Mouse (Mus musculus) forebrain, postnatal 0 days (tissue): ENCODE results near the gene Ccdc78. TPM values are rescaled to one million over a fixed set of nuclear protein-coding genes. Genes with fewer than 3 reads are reported as not detected.

ENCODE experiments used
- ATAC-seq: fragments of 200-750 bp; cut with Nextera tagmentation; 2 replicates; pipeline ENCODE4 v1.8.0; 2017; ENCODE audit warnings: mild to moderate bottlenecking, moderate library complexity
- DNase-seq: peaks from one replicate; pipeline ENCODE4 v3.0.0-alpha.2; 2015
- H3K27ac ChIP-seq: fragments of 300-500 bp; sonication (generic); 2 replicates; pipeline ENCODE4 v1.5.1; 2014; ENCODE audit warnings: low read depth, mild to moderate bottlenecking, antibody characterized with exemption, low read length, moderate library complexity, mixed read lengths
- H3K27me3 ChIP-seq: fragments of 300-500 bp; sonication (generic); 2 replicates; pipeline ENCODE4 v1.6.1; 2014; ENCODE audit warnings: mild to moderate bottlenecking, low read length, mixed read lengths; ENCODE audit not compliant: insufficient read depth
- H3K36me3 ChIP-seq: fragments of 300-500 bp; sonication (generic); 2 replicates; pipeline ENCODE4 v1.6.1; 2014; ENCODE audit warnings: mild to moderate bottlenecking, moderate library complexity; ENCODE audit not compliant: insufficient read depth
- H3K4me1 ChIP-seq: fragments of 300-500 bp; sonication (generic); 2 replicates; pipeline ENCODE4 v1.6.1; 2014; ENCODE audit warnings: antibody characterized with exemption; ENCODE audit not compliant: insufficient read depth
- H3K4me2 ChIP-seq: fragments of 300-500 bp; sonication (generic); 2 replicates; pipeline ENCODE4 v1.6.1; 2014; ENCODE audit warnings: low read depth, mild to moderate bottlenecking, moderate library complexity
- H3K4me3 ChIP-seq: fragments of 300-500 bp; sonication (generic); 2 replicates; pipeline ENCODE4 v1.5.1; 2014; ENCODE audit warnings: low read depth, low read length, mixed read lengths
- H3K9ac ChIP-seq: fragments of 300-500 bp; sonication (generic); 2 replicates; pipeline ENCODE4 v1.6.1; 2014; ENCODE audit warnings: mild to moderate bottlenecking
- H3K9me3 ChIP-seq: fragments of 300-500 bp; sonication (generic); 2 replicates; pipeline ENCODE4 v1.6.1; 2016; ENCODE audit warnings: low read length
- CTCF ChIP-seq: sonication (generic); IDR thresholded peaks from 2 replicates; pipeline ENCODE4 v1.5.1; 2016; ENCODE audit warnings: antibody characterized with exemption, control low read depth, low read depth
- WGBS: fragments of 180-500 bp; shearing (Covaris S2); extraction: QIAGEN DNeasy Blood & Tissue Kit; methylation state at CpG from one replicate; pipeline ENCODE4 v1.1.7; 2014; 5-methylcytosine and 5-hydroxymethylcytosine counted together
- polyA plus RNA-seq: library from polyadenylated mRNA; unstranded; fragments of >200 nt; fragmentation: Nextera tagmentation; extraction: Ambion mirVana; gene quantifications from 2 replicates; pipeline ENCODE4 v1.2.1, GENCODE M21; 2015
- total RNA-seq: library from RNA; depleted of rRNA; stranded (reverse); fragments of >200 nt; gene quantifications from 2 replicates; pipeline ENCODE4 v1.2.3, GENCODE M21; 2014

Ccdc78 gene
- total and polyA plus RNA-seq, 2 experiments from 2014 or later = 0.36 TPM; not detected in 1

GRCm38 (mm10) chr17:25828712-25829557 is 42.6 kb downstream of the Ccdc78 start, which contains the start of gene Jmjd8:
Gene Jmjd8, plus strand, starts transcription at chr17:25828867.
- under 1% methylated on average over 32 of the region's 32 CpGs for whole genome bisulfite sequencing
- Histone ChIP-seq H3K27me3 (no peaks in the 10 kb centered on the region), H3K4me2 (peak within 1 kb of the TSS; percentile 58), H3K27ac (peak within 1 kb of the TSS; percentile 95), H3K9ac (peak within 1 kb of the TSS; percentile 80), H3K4me1 (peaks cover 32% of the 10 kb centered on the region), H3K9me3 (no peaks in the 10 kb centered on the region), H3K36me3 (peaks cover 37% of the 10 kb centered on the region), H3K4me3 (peak within 1 kb of the TSS; percentile 52)
- DNase-seq (peak; percentile 93), ATAC-seq (peak; percentile 78)
- peak; percentile 73 for TF ChIP-seq CTCF

- Histone ChIP-seq H3K27ac (peak overlapping the region; percentile 95), H3K9ac (peak overlapping the region; percentile 80), H3K27me3 (no peaks in the 10 kb centered on the region), H3K4me2 (peak overlapping the region; percentile 58), H3K36me3 (peaks cover 37% of the 10 kb centered on the region), H3K9me3 (no peaks in the 10 kb centered on the region), H3K4me3 (peak overlapping the region; percentile 52), H3K4me1 (peaks cover 30% of the 10 kb centered on the region)
- no peak for TF ChIP-seq CTCF
- ATAC-seq = no peak
- 44% methylated on average over 8 of the region's 8 CpGs for WGBS
- DNase-seq = no peak
Observed at GRCm38 (mm10) chr17:25829558-25830017, 43.2 kb downstream of the Ccdc78 start.

- peak overlapping the region; percentile 58 for H3K4me2 ChIP-seq
- no peak for TF ChIP-seq CTCF
- H3K9me3 ChIP-seq = no peaks in the 10 kb centered on the region
- H3K4me1 ChIP-seq = peaks cover 26% of the 10 kb centered on the region
- no peak overlapping the region for H3K9ac ChIP-seq
- H3K4me3 ChIP-seq = peak overlapping the region; percentile 52; the same call in 1 of the 2 replicates
- ATAC-seq = no peak
- no peak overlapping the region for H3K27ac ChIP-seq
- peaks cover 37% of the 10 kb centered on the region for H3K36me3 ChIP-seq
- no peak for DNase-seq
- H3K27me3 ChIP-seq = no peaks in the 10 kb centered on the region
- whole genome bisulfite sequencing = 87% methylated on average over 4 of the region's 4 CpGs
Observed at GRCm38 (mm10) chr17:25830200-25830753, 43.9 kb downstream of the Ccdc78 start.

GRCm38 (mm10) chr17:25830806-25831431 is 44.5 kb downstream of the Ccdc78 start:
- H3K9me3 ChIP-seq = no peaks in the 10 kb centered on the region
- no peak for TF ChIP-seq CTCF
- no peak overlapping the region for H3K4me3 ChIP-seq
- H3K27me3 ChIP-seq = no peaks in the 10 kb centered on the region
- no peak for ATAC-seq
- no peak overlapping the region for H3K9ac ChIP-seq
- H3K4me1 ChIP-seq = peaks cover 31% of the 10 kb centered on the region
- WGBS = 86% methylated on average over 14 of the region's 14 CpGs
- H3K4me2 ChIP-seq = peak overlapping the region; percentile 89; the same call in 1 of the 2 replicates
- no peak overlapping the region for H3K27ac ChIP-seq
- no peak for DNase-seq
- peaks cover 36% of the 10 kb centered on the region for H3K36me3 ChIP-seq

GRCm38 (mm10) chr17:25831451-25832281 is 45.3 kb downstream of the Ccdc78 start:
- WGBS = 61% methylated on average over 21 of the region's 21 CpGs
- Histone ChIP-seq H3K9ac (peak overlapping the region; percentile 76), H3K4me2 (peak overlapping the region; percentile 89), H3K27me3 (no peaks in the 10 kb centered on the region), H3K4me1 (peaks cover 38% of the 10 kb centered on the region), H3K27ac (peak overlapping the region; percentile 93; the same call in 1 of the 2 replicates), H3K36me3 (peaks cover 29% of the 10 kb centered on the region), H3K4me3 (peak overlapping the region; percentile 59), H3K9me3 (no peaks in the 10 kb centered on the region)
- no peak for TF ChIP-seq CTCF
- no peak for DNase-seq
- ATAC-seq = no peak
